Mouse (Mus musculus): ENCODE data around the gene Lpcat4. TPM values are rescaled to one million over a fixed set of nuclear protein-coding genes. Genes with fewer than 3 reads are reported as not detected.

Gene Lpcat4
- polyA plus RNA-seq, 1 experiment = 70.0 TPM

- Histone ChIP-seq H3K4me1 (replicated peaks; ENCODE audit: control insufficient read depth, insufficient read depth, low read length) (peaks cover 2% of the 10 kb centered on the region), H3K27me3 (ENCODE audit: control insufficient read depth, insufficient read depth, low read length) (no peaks in the 10 kb centered on the region), H3K36me3 (ENCODE audit: control insufficient read depth, insufficient read depth, low read length) (peaks cover 2% of the 10 kb centered on the region; the same call in 1 of the 2 replicates), H3K4me3 (ENCODE audit: control insufficient read depth, insufficient read depth, low read length) (no peak overlapping the region), H3K27ac (ENCODE audit: control insufficient read depth, insufficient read depth, low read length) (no peak overlapping the region)
- 97% methylated on average over 3 of the region's 3 CpGs for WGBS
- no peak for DNase-seq
- no peak for TF ChIP-seq POLR2A (IDR thresholded peaks at IDR 0.05; ENCODE audit: control insufficient read depth, extremely low read depth, insufficient read depth, low read length, poor library complexity)
- no peak for TF ChIP-seq CTCF (IDR thresholded peaks at IDR 0.05; ENCODE audit: borderline replicate concordance, control insufficient read depth, extremely low read depth, insufficient read depth, low read length, poor library complexity)
These were observed 50.2 kb downstream of the Lpcat4 start for GRCm38 (mm10) chr2:112289507-112289906.

DNA sequence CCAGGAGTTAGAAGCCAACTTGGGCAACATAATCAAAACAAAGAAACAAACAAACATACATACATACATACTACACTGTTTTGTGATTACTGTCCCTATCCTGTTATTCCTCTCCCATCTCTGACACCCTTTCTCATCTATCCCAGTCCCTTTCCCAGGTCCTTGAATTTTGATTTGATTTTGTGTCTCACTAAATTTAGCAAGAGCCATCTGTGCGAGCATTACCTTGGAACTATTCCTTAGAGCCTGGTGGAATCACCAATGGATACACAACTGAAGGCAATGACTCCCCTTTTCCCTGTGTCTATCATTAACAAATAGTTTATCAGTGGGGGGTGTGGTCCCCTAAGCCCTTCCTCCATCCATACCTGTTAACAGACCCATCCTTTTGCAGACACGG lies 53.6 kb downstream of the Lpcat4 start:
- 95% methylated on average over 2 of the region's 2 CpGs for WGBS
- no peak overlapping the region for H3K4me3 ChIP-seq (ENCODE audit: control insufficient read depth, insufficient read depth, low read length)
- no peak overlapping the region for H3K27ac ChIP-seq (ENCODE audit: control insufficient read depth, insufficient read depth, low read length)
- TF ChIP-seq POLR2A (IDR thresholded peaks at IDR 0.05; ENCODE audit: control insufficient read depth, extremely low read depth, insufficient read depth, low read length, poor library complexity) = no peak
- DNase-seq = no peak
- no peaks in the 10 kb centered on the region for H3K4me1 ChIP-seq (replicated peaks; ENCODE audit: control insufficient read depth, insufficient read depth, low read length)
- H3K36me3 ChIP-seq (ENCODE audit: control insufficient read depth, insufficient read depth, low read length) = peaks cover 5% of the 10 kb centered on the region; the same call in 1 of the 2 replicates
- no peaks in the 10 kb centered on the region for H3K27me3 ChIP-seq (ENCODE audit: control insufficient read depth, insufficient read depth, low read length)

GRCm38 (mm10) chr2:112296211-112296610 lies 56.9 kb downstream of the Lpcat4 start:
- Histone ChIP-seq H3K27me3 (ENCODE audit: control insufficient read depth, insufficient read depth, low read length) (no peaks in the 10 kb centered on the region), H3K4me1 (replicated peaks; ENCODE audit: control insufficient read depth, insufficient read depth, low read length) (no peaks in the 10 kb centered on the region), H3K27ac (ENCODE audit: control insufficient read depth, insufficient read depth, low read length) (no peak overlapping the region), H3K4me3 (ENCODE audit: control insufficient read depth, insufficient read depth, low read length) (no peak overlapping the region), H3K36me3 (ENCODE audit: control insufficient read depth, insufficient read depth, low read length) (peaks cover 5% of the 10 kb centered on the region; the same call in 1 of the 2 replicates)
- TF ChIP-seq CTCF (IDR thresholded peaks at IDR 0.05; ENCODE audit: borderline replicate concordance, control insufficient read depth, extremely low read depth, insufficient read depth, low read length, poor library complexity) = no peak
- TF ChIP-seq POLR2A (IDR thresholded peaks at IDR 0.05; ENCODE audit: control insufficient read depth, extremely low read depth, insufficient read depth, low read length, poor library complexity) = no peak
- no peak for DNase-seq
- WGBS = 88% methylated on average over 3 of the region's 3 CpGs

Other genes with a start within 250 kb of the Lpcat4 start
- not detected in 2 replicates for gene Olfr1309, start 249.2 kb upstream of the Lpcat4 start, polyA plus RNA-seq (2012; rRNA removed)
- gene Olfr1310, start 226.8 kb upstream of the Lpcat4 start, polyA plus RNA-seq (2012; rRNA removed) = not detected in 2 replicates
- gene Olfr1311, start 215.1 kb upstream of the Lpcat4 start, polyA plus RNA-seq (2012; rRNA removed) = not detected in 2 replicates
- not detected in 2 replicates for gene Olfr1312, start 189.2 kb upstream of the Lpcat4 start, polyA plus RNA-seq (2012; rRNA removed)
- not detected in 2 replicates for gene Olfr1313, start 161.6 kb upstream of the Lpcat4 start, polyA plus RNA-seq (2012; rRNA removed)
- not detected in 2 replicates for gene Olfr1314, start 142.7 kb upstream of the Lpcat4 start, polyA plus RNA-seq (2012; rRNA removed)
- not detected in 2 replicates for gene Olfr1315-ps1, start 124.0 kb upstream of the Lpcat4 start, polyA plus RNA-seq (2012; rRNA removed)
- not detected in 2 replicates for gene Olfr1316, start 104.5 kb upstream of the Lpcat4 start, polyA plus RNA-seq (2012; rRNA removed)
- gene Olfr1317, start 99.1 kb upstream of the Lpcat4 start, polyA plus RNA-seq (2012; rRNA removed) = not detected in 2 replicates
- not detected in 2 replicates for gene Olfr1318, start 85.3 kb upstream of the Lpcat4 start, polyA plus RNA-seq (2012; rRNA removed)
- gene Nutm1, start 19.8 kb downstream of the Lpcat4 start, polyA plus RNA-seq (2012; rRNA removed) = 0.03 TPM in 1 of 2 replicates, not detected in the other
- gene Nop10, start 22.5 kb downstream of the Lpcat4 start, polyA plus RNA-seq (2012; rRNA removed) = 100 and 126 TPM in 2 replicates
- gene Slc12a6, start 26.4 kb downstream of the Lpcat4 start, polyA plus RNA-seq (2012; rRNA removed) = 97.6 and 97.8 TPM in 2 replicates
- 0.03 TPM in 1 of 2 replicates, not detected in the other for gene Gm21985, start 26.8 kb downstream of the Lpcat4 start, polyA plus RNA-seq (2012; rRNA removed)
- gene Emc4, start 128.6 kb downstream of the Lpcat4 start, polyA plus RNA-seq (2012; rRNA removed) = 82.1 and 96.1 TPM in 2 replicates
- gene Katnbl1, start 139.7 kb downstream of the Lpcat4 start, polyA plus RNA-seq (2012; rRNA removed) = 2.3 and 2.6 TPM in 2 replicates
- 4.9 and 6.3 TPM in 2 replicates for gene Emc7, start 215.5 kb downstream of the Lpcat4 start, polyA plus RNA-seq (2012; rRNA removed)
- gene Chrm5, start 241.3 kb downstream of the Lpcat4 start, polyA plus RNA-seq (2012; rRNA removed) = not detected in 2 replicates